Mouse (Mus musculus) ovary, adult 2 months (tissue): Measurements from ENCODE around the gene Adssl1. TPM values are rescaled to one million over a fixed set of nuclear protein-coding genes. Genes with fewer than 3 reads are reported as not detected.

ENCODE experiments used
- polyA plus RNA-seq: library from polyadenylated mRNA; depleted of rRNA; stranded (reverse); fragments of >200 nt; gene quantifications from 2 replicates; pipeline ENCODE4 v1.2.3, GENCODE M21; 2012; rRNA removed

Adssl1 gene
- 3.7 and 4.5 TPM in 2 replicates for polyA plus RNA-seq

GRCm38 (mm10) chr12:112619686-112620353 is at the start of gene Adssl1:
Gene Adssl1 (plus strand): TSS chr12:112620045.

GRCm38 (mm10) chr12:112588426-112589256 is 31.2 kb upstream of the Adssl1 start, which contains the start of gene Inf2:
Gene Inf2 (plus strand): TSS chr12:112588784.

GRCm38 (mm10) chr12:112644180-112644854 is 24.5 kb downstream of the Adssl1 start, which contains the start of gene Siva1:
Gene Siva1 (plus strand): TSS chr12:112644679.

GRCm38 (mm10) chr12:112674132-112675011 is 54.5 kb downstream of the Adssl1 start, which contains the start of gene Akt1:
Gene Akt1 (minus strand): TSS chr12:112674884.

GRCm38 (mm10) chr12:112678555-112679026 is 58.7 kb downstream of the Adssl1 start, which contains the start of gene Zbtb42:
Gene Zbtb42 (plus strand): TSS chr12:112678828.

Other genes with a start within 250 kb of the Adssl1 start
- 19.1 and 21.2 TPM in 2 replicates for gene A530016L24Rik, start 130.6 kb upstream of the Adssl1 start, polyA plus RNA-seq
- gene Tmem179, start 103.3 kb upstream of the Adssl1 start, polyA plus RNA-seq = 0.57 and 0.61 TPM in 2 replicates
- gene Inf2, start 31.3 kb upstream of the Adssl1 start, polyA plus RNA-seq = 42.7 and 45.9 TPM in 2 replicates
- 141 and 169 TPM in 2 replicates for gene Siva1, start 24.6 kb downstream of the Adssl1 start, polyA plus RNA-seq
- 246 and 258 TPM in 2 replicates for gene Akt1, start 54.8 kb downstream of the Adssl1 start, polyA plus RNA-seq
- gene Zbtb42, start 58.8 kb downstream of the Adssl1 start, polyA plus RNA-seq = 17.9 and 20.4 TPM in 2 replicates
- 82.4 and 97.6 TPM in 2 replicates for gene Cep170b, start 100.4 kb downstream of the Adssl1 start, polyA plus RNA-seq
- 41.6 and 50.1 TPM in 2 replicates for gene Pld4, start 140.6 kb downstream of the Adssl1 start, polyA plus RNA-seq
- 17.4 and 19.1 TPM in 2 replicates for gene Ahnak2, start 182.6 kb downstream of the Adssl1 start, polyA plus RNA-seq
- gene Clba1, start 188.9 kb downstream of the Adssl1 start, polyA plus RNA-seq = 14.1 and 19.2 TPM in 2 replicates
- gene Cdca4, start 209.4 kb downstream of the Adssl1 start, polyA plus RNA-seq = 33.5 and 36.9 TPM in 2 replicates
- 3.0 TPM in 2 replicates for gene Gpr132, start 248.2 kb downstream of the Adssl1 start, polyA plus RNA-seq